8 mouse cellular contexts compared by ENCODE assay signal in genomic region chr14:54227911-54228451, GRCm38 (mm10). TPM values are rescaled to one million over a fixed set of nuclear protein-coding genes. Genes with fewer than 3 reads are reported as not detected.
DNase-seq lines count a peak whose midpoint lies in the region; ATAC-seq and TF ChIP-seq lines count a peak whose summit lies in the region.

No protein-coding gene starts in this region.

- H3K36me3 ChIP-seq in MEL (ENCODE audit: control insufficient read depth in 1 of 2, insufficient read depth in 2 of 2, low read length in 2 of 2) = peaks cover 0 to 7% of the 10 kb centered on the region in 2 experiments; a peak in 2 of 4 replicates
- H3K36me3 ChIP-seq in forebrain, postnatal 0 days (ENCODE audit: insufficient read depth) = no peaks in the 10 kb centered on the region
- H3K36me3 ChIP-seq in hindbrain, embryonic 10.5 days = no peaks in the 10 kb centered on the region
- H3K36me3 ChIP-seq in lung, postnatal 0 days (ENCODE audit: insufficient read depth, low read length) = no peaks in the 10 kb centered on the region

- TF ChIP-seq POLR2A in MEL (IDR thresholded peaks at IDR 0.05; ENCODE audit: control insufficient read depth in 1 of 2, insufficient read depth in 1 of 2, low read depth in 1 of 2, low read length in 2 of 2, poor library complexity in 1 of 2) = no peak

- under 1% methylated on average over 10 of the region's 10 CpGs for WGBS in forebrain, postnatal 0 days
- 1% methylated on average over 10 of the region's 10 CpGs for WGBS in hindbrain, embryonic 10.5 days
- WGBS in lung, postnatal 0 days = 1% methylated on average over 10 of the region's 10 CpGs

- peak; percentile 86 for DNase-seq in MEL (ENCODE audit: low read depth, low spot score)
- peak; percentile 74 for DNase-seq in cerebellum, adult 8-10 months
- DNase-seq in forebrain, postnatal 0 days = peak; percentile 88
- DNase-seq in hindbrain, embryonic 10.5 days (ENCODE audit: low spot score) = peak; percentile 72
- peak; percentile 68 for DNase-seq in layer of hippocampus, adult 9-11 months
- peak; percentile 82 for DNase-seq in lung, postnatal 0 days (ENCODE audit: low spot score)
- DNase-seq in retina, adult 2 months (ENCODE audit: low read depth, low spot score) = peak; percentile 54
- DNase-seq in thymus, postnatal 25 days = peak; percentile 90

- H3K4me3 ChIP-seq in MEL (ENCODE audit: control insufficient read depth in 1 of 2, insufficient read depth in 1 of 2, low read depth in 2 of 2, low read length in 2 of 2) = peak overlapping the region; percentile 48 to 75
- peak overlapping the region; percentile 20 for H3K4me3 ChIP-seq in forebrain, postnatal 0 days (ENCODE audit: low read depth, low read length)
- H3K4me3 ChIP-seq in hindbrain, embryonic 10.5 days = peak overlapping the region; percentile 50
- H3K4me3 ChIP-seq in lung, postnatal 0 days (ENCODE audit: low read depth, low read length) = peak overlapping the region; percentile 16

- no peaks in the 10 kb centered on the region for H3K27me3 ChIP-seq in MEL (ENCODE audit: control insufficient read depth in 1 of 2, insufficient read depth in 2 of 2, low read length in 2 of 2)
- no peaks in the 10 kb centered on the region for H3K27me3 ChIP-seq in forebrain, postnatal 0 days (ENCODE audit: insufficient read depth, low read length)
- H3K27me3 ChIP-seq in hindbrain, embryonic 10.5 days (ENCODE audit: insufficient read depth, poor library complexity, severe bottlenecking) = peaks cover 11% of the 10 kb centered on the region; the same call in 1 of the 2 replicates
- no peaks in the 10 kb centered on the region for H3K27me3 ChIP-seq in lung, postnatal 0 days (replicated peaks; ENCODE audit: insufficient read depth, low read length)

- TF ChIP-seq CTCF in MEL (IDR thresholded peaks at IDR 0.05 in 2 of 3, conservative IDR thresholded peaks at IDR 0.05 in 1 of 3; ENCODE audit: control insufficient read depth in 1 of 3, insufficient read depth in 1 of 3, low read depth in 2 of 3, low read length in 3 of 3, poor library complexity in 1 of 3, severe bottlenecking in 1 of 3) = peak; percentile 60 to 86 (median 83)
- peak; percentile 89 for TF ChIP-seq CTCF in forebrain, postnatal 0 days (IDR thresholded peaks at IDR 0.05; ENCODE audit: low read depth)
- peak; percentile 86 for TF ChIP-seq CTCF in lung, postnatal 0 days (IDR thresholded peaks at IDR 0.05)

- H3K4me1 ChIP-seq in MEL (ENCODE audit: control insufficient read depth in 1 of 2, insufficient read depth in 2 of 2, low read length in 2 of 2) = peaks cover 5 to 9% of the 10 kb centered on the region in 2 experiments
- H3K4me1 ChIP-seq in forebrain, postnatal 0 days (ENCODE audit: insufficient read depth) = peaks cover 13% of the 10 kb centered on the region
- peaks cover 39% of the 10 kb centered on the region for H3K4me1 ChIP-seq in hindbrain, embryonic 10.5 days (replicated peaks)
- peaks cover 6% of the 10 kb centered on the region for H3K4me1 ChIP-seq in lung, postnatal 0 days (ENCODE audit: insufficient read depth, low read depth, low read length)

- H3K27ac ChIP-seq in MEL (ENCODE audit: control insufficient read depth, low read depth, low read length) = peak overlapping the region; percentile 94
- peak overlapping the region; percentile 64; the same call in 1 of the 2 replicates for H3K27ac ChIP-seq in forebrain, postnatal 0 days (ENCODE audit: low read depth, low read length)
- H3K27ac ChIP-seq in hindbrain, embryonic 10.5 days = peak overlapping the region; percentile 77; the same call in 1 of the 2 replicates
- peak overlapping the region; percentile 67 for H3K27ac ChIP-seq in lung, postnatal 0 days (ENCODE audit: low read length)

- peak; percentile 94 for TF ChIP-seq RAD21 in MEL (IDR thresholded peaks at IDR 0.05; ENCODE audit: low read depth, low read length)

- H3K4me2 ChIP-seq in forebrain, postnatal 0 days (ENCODE audit: low read depth) = peak overlapping the region; percentile 59
- H3K4me2 ChIP-seq in lung, postnatal 0 days (replicated peaks; ENCODE audit: low read depth, low read length) = peak overlapping the region; percentile 54

- H3K79me2 ChIP-seq in MEL (ENCODE audit: control insufficient read depth, insufficient read depth, low read length, poor library complexity) = no peaks in the 10 kb centered on the region

- H3K9ac ChIP-seq in MEL (ENCODE audit: control insufficient read depth, low read depth, low read length, poor library complexity, severe bottlenecking) = peak overlapping the region; percentile 71
- H3K9ac ChIP-seq in forebrain, postnatal 0 days = peak overlapping the region; percentile 55; the same call in 1 of the 2 replicates
- no peak overlapping the region for H3K9ac ChIP-seq in lung, postnatal 0 days (replicated peaks; ENCODE audit: low read depth)

- ATAC-seq in forebrain, postnatal 0 days = peak; percentile 80
- ATAC-seq in lung, postnatal 0 days = peak; percentile 35

- TF ChIP-seq EP300 in MEL (IDR thresholded peaks at IDR 0.05; ENCODE audit: low read depth in 1 of 2, low read length in 2 of 2) = no peak
- TF ChIP-seq EP300 in lung, postnatal 0 days (IDR thresholded peaks at IDR 0.05) = peak; percentile 61

- no peaks in the 10 kb centered on the region for H3K9me3 ChIP-seq in MEL (replicated peaks; ENCODE audit: insufficient read depth, low read length)
- no peaks in the 10 kb centered on the region for H3K9me3 ChIP-seq in forebrain, postnatal 0 days (ENCODE audit: low read length)
- H3K9me3 ChIP-seq in hindbrain, embryonic 10.5 days = no peaks in the 10 kb centered on the region
- H3K9me3 ChIP-seq in lung, postnatal 0 days (ENCODE audit: low read length) = no peaks in the 10 kb centered on the region

TF ChIP-seq in MEL, 35 proteins besides CTCF, POLR2A, EP300 and RAD21:
- no peak for TF ChIP-seq MYB (IDR thresholded peaks at IDR 0.05; ENCODE audit: low read depth, low read length)
- TF ChIP-seq TCF12 (IDR thresholded peaks at IDR 0.05; ENCODE audit: low read depth, low read length) = no peak; the same call in 1 of the 2 replicates
- 0 out of 2 replicates have a peak, but pooled peaks have one; percentile 18 for TF ChIP-seq MAZ (IDR thresholded peaks at IDR 0.05; ENCODE audit: low read depth, low read length)
- TF ChIP-seq MAX (IDR thresholded peaks at IDR 0.05; ENCODE audit: low read length) = no peak
- TF ChIP-seq ZC3H11A (IDR thresholded peaks at IDR 0.05; ENCODE audit: low read depth, low read length) = peak; percentile 75
- TF ChIP-seq CHD1 (IDR thresholded peaks at IDR 0.05; ENCODE audit: low read depth, low read length) = 0 out of 2 replicates have a peak, but pooled peaks have one; percentile 66
- peak; percentile 83 for TF ChIP-seq SIN3A (IDR thresholded peaks at IDR 0.05; ENCODE audit: low read length)
- no peak for TF ChIP-seq ETS1 (IDR thresholded peaks at IDR 0.05; ENCODE audit: low read depth, low read length)
- peak; percentile 83 for TF ChIP-seq SMC3 (IDR thresholded peaks at IDR 0.05; ENCODE audit: low read depth, low read length)
- TF ChIP-seq TBP (IDR thresholded peaks at IDR 0.05; ENCODE audit: low read depth, low read length) = no peak
TF ChIP-seq in MEL: peak in this region for 5.

RNA-seq across cellular contexts. Expression of gene Dad1, which starts 25.9 kb away (rescaled TPM):
- total RNA-seq in MEL (2012; rRNA removed) = 172 and 186 TPM in 2 replicates
- polyA plus RNA-seq in MEL (2012; ENCODE audit: insufficient read depth in 1 of 2, insufficient read length in 2 of 2, low read depth in 1 of 2, low replicate concordance in 2 of 2, missing spikeins in 1 of 2) = 100 to 1,000 TPM in 1 of 2 experiments, not detected in 1; 320 TPM
- 115 and 230 TPM in 2 replicates for total RNA-seq in forebrain, postnatal 0 days (2014; rRNA removed)
- polyA plus RNA-seq in forebrain, postnatal 0 days (2015; fragmentation: Nextera tagmentation; extraction: Ambion mirVana) = 375 and 416 TPM in 2 replicates
- polyA plus RNA-seq in hindbrain, embryonic 10.5 days (2016; fragmentation: Nextera tagmentation; extraction: Ambion mirVana) = 243 and 271 TPM in 2 replicates
- polyA plus RNA-seq in lung, postnatal 0 days (2015; fragmentation: Nextera tagmentation; extraction: Ambion mirVana) = 420 and 466 TPM in 2 replicates

RNA-seq across cellular contexts. Expression of gene Abhd4, which starts 26.0 kb away (rescaled TPM):
- 13.1 and 13.2 TPM in 2 replicates for total RNA-seq in MEL (2012; rRNA removed)
- polyA plus RNA-seq in MEL (2012; ENCODE audit: insufficient read depth in 1 of 2, insufficient read length in 2 of 2, low read depth in 1 of 2, low replicate concordance in 2 of 2, missing spikeins in 1 of 2) = 10 to 100 TPM in 1 of 2 experiments, not detected in 1; 32.0 TPM
- 61.0 and 75.1 TPM in 2 replicates for total RNA-seq in forebrain, postnatal 0 days (2014; rRNA removed)
- polyA plus RNA-seq in forebrain, postnatal 0 days (2015; fragmentation: Nextera tagmentation; extraction: Ambion mirVana) = 61.9 and 69.7 TPM in 2 replicates
- polyA plus RNA-seq in hindbrain, embryonic 10.5 days (2016; fragmentation: Nextera tagmentation; extraction: Ambion mirVana) = 39.6 and 44.7 TPM in 2 replicates
- polyA plus RNA-seq in lung, postnatal 0 days (2015; fragmentation: Nextera tagmentation; extraction: Ambion mirVana) = 77.8 and 81.2 TPM in 2 replicates

RNA-seq across cellular contexts. Expression of gene Olfr49, which starts 56.8 kb away (rescaled TPM):
- total RNA-seq in MEL (2012; rRNA removed) = not detected in 2 replicates
- polyA plus RNA-seq in MEL (2012; ENCODE audit: insufficient read depth in 1 of 2, insufficient read length in 2 of 2, low read depth in 1 of 2, low replicate concordance in 2 of 2, missing spikeins in 1 of 2) = not detected
- total RNA-seq in forebrain, postnatal 0 days (2014; rRNA removed) = not detected in 2 replicates
- 0.18 TPM in 1 of 2 replicates, not detected in the other for polyA plus RNA-seq in forebrain, postnatal 0 days (2015; fragmentation: Nextera tagmentation; extraction: Ambion mirVana)
- not detected in 2 replicates for polyA plus RNA-seq in hindbrain, embryonic 10.5 days (2016; fragmentation: Nextera tagmentation; extraction: Ambion mirVana)
- 0.04 TPM in 2 replicates for polyA plus RNA-seq in lung, postnatal 0 days (2015; fragmentation: Nextera tagmentation; extraction: Ambion mirVana)

Comparison
In these comparisons a context has a peak if more than half of its experiments do, and no peak if none do; other contexts are left out.
1. Peak in every context shown above with its lines: DNase-seq, ATAC-seq, H3K4me3 ChIP-seq and H3K27ac ChIP-seq.